Mouse (Mus musculus) telencephalon, adult 2 months (tissue): ENCODE measurements around the gene 1700001C19Rik.

Experiments used
- DNase-seq: peaks from one replicate; pipeline ENCODE4 v3.0.0-alpha.2; 2011; ENCODE audit warnings: low read depth, low spot score

1700001C19Rik gene

GRCm38 (mm10) chr17:47436907-47437547 lies at the start of gene 1700001C19Rik:
1700001C19Rik (minus strand) TSS chr17:47437376.
- DNase-seq = no peak

- no peak for DNase-seq
These were observed 48.6 kb upstream of the 1700001C19Rik start for GRCm38 (mm10) chr17:47485791-47486190.

GRCm38 (mm10) chr17:47484993-47485392 lies 47.8 kb upstream of the 1700001C19Rik start:
- no peak for DNase-seq

- DNase-seq = no peak
These were observed 47.2 kb upstream of the 1700001C19Rik start for GRCm38 (mm10) chr17:47484241-47484921.

GRCm38 (mm10) chr17:47482401-47482800 lies 45.2 kb upstream of the 1700001C19Rik start:
- DNase-seq = no peak

GRCm38 (mm10) chr17:47479887-47480286 lies 42.7 kb upstream of the 1700001C19Rik start:
- no peak for DNase-seq

- DNase-seq = no peak
These were observed 38.5 kb upstream of the 1700001C19Rik start for GRCm38 (mm10) chr17:47475714-47476113.

- DNase-seq = no peak
These were observed 38.0 kb upstream of the 1700001C19Rik start for GRCm38 (mm10) chr17:47475181-47475580.

GRCm38 (mm10) chr17:47474250-47474649 lies 37.1 kb upstream of the 1700001C19Rik start:
- DNase-seq = no peak

GRCm38 (mm10) chr17:47473434-47473974 lies 36.3 kb upstream of the 1700001C19Rik start:
- no peak for DNase-seq

- no peak for DNase-seq
These were observed 35.5 kb upstream of the 1700001C19Rik start for GRCm38 (mm10) chr17:47472435-47473350.

GRCm38 (mm10) chr17:47470686-47471085 lies 33.5 kb upstream of the 1700001C19Rik start:
- no peak for DNase-seq

- no peak for DNase-seq
These were observed 32.9 kb upstream of the 1700001C19Rik start for GRCm38 (mm10) chr17:47470121-47470520.

GRCm38 (mm10) chr17:47469642-47470041 lies 32.5 kb upstream of the 1700001C19Rik start:
- no peak for DNase-seq

- DNase-seq = no peak
These were observed 31.3 kb upstream of the 1700001C19Rik start for GRCm38 (mm10) chr17:47468466-47468865.

- DNase-seq = no peak
These were observed 30.9 kb upstream of the 1700001C19Rik start for GRCm38 (mm10) chr17:47468063-47468462.

- no peak for DNase-seq
These were observed 30.5 kb upstream of the 1700001C19Rik start for GRCm38 (mm10) chr17:47467659-47468058.

GRCm38 (mm10) chr17:47466284-47466683 lies 29.1 kb upstream of the 1700001C19Rik start:
- DNase-seq = no peak

GRCm38 (mm10) chr17:47465016-47465415 lies 27.8 kb upstream of the 1700001C19Rik start:
- no peak for DNase-seq

GRCm38 (mm10) chr17:47464248-47464965 lies 27.2 kb upstream of the 1700001C19Rik start:
- no peak for DNase-seq

GRCm38 (mm10) chr17:47462728-47463388 lies 25.7 kb upstream of the 1700001C19Rik start:
- no peak for DNase-seq
